Mouse (Mus musculus) fat pad, adult 2 months (tissue): ENCODE results near the gene Tnfrsf8.
"Not testable (repeated sequence)": the region's sequence is repeated elsewhere in the genome, so short reads cannot be mapped to it uniquely, and the experiment has no call there.

Experiments
- DNase-seq: peaks from one replicate; pipeline ENCODE4 v3.0.0-alpha.2; 2011; ENCODE audit warnings: low read depth, low spot score; ENCODE audit errors: extremely low read depth

Tnfrsf8 gene

GRCm38 (mm10) chr4:145310859-145311258, 4.1 kb downstream of the Tnfrsf8 start:
- DNase-seq, result no peak

DNA sequence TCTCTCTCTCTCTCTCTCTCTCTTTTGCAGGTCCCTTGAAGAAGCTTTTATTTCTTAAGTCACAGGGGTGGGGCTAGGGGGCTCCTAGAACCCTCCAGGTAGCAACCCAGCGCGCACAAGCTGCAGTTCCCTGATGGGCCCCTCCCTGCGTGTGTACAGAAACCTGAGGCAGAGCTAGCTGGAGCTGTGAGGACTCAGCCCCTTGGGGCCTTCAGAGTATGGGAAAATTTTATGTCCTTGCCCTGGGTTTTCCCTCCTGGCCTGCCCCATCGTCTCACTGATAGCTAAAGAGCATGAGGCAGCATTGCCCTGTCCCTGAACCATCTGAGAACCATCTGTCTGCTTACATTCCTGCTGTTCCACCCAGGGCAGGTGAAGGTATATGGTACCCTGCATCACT, 8.5 kb downstream of the Tnfrsf8 start:
- no peak for DNase-seq

GRCm38 (mm10) chr4:145305661-145306362, 9.2 kb downstream of the Tnfrsf8 start:
- DNase-seq, result not testable (repeated sequence)

- no peak for DNase-seq
These were observed 10.9 kb downstream of the Tnfrsf8 start for GRCm38 (mm10) chr4:145304109-145304508.

DNA sequence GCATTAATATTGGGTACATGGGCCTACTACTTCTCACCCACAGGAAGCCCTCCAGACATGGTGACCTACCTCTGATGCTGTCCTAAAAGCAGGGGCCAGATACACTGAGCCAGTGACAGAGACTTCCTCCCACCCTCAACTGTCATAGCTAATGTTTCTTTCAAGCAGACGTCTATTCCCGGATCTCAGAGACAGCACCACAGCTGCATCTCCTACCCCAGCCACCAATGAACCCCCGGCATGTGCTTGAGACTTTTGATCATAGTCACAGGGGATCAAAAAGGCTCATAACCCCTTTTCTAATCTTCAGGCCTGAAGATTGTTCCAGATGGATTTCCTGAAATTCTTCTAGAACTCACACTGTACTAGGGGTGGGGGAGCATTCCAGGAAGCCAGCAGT, 12.9 kb downstream of the Tnfrsf8 start:
- no peak for DNase-seq

DNA sequence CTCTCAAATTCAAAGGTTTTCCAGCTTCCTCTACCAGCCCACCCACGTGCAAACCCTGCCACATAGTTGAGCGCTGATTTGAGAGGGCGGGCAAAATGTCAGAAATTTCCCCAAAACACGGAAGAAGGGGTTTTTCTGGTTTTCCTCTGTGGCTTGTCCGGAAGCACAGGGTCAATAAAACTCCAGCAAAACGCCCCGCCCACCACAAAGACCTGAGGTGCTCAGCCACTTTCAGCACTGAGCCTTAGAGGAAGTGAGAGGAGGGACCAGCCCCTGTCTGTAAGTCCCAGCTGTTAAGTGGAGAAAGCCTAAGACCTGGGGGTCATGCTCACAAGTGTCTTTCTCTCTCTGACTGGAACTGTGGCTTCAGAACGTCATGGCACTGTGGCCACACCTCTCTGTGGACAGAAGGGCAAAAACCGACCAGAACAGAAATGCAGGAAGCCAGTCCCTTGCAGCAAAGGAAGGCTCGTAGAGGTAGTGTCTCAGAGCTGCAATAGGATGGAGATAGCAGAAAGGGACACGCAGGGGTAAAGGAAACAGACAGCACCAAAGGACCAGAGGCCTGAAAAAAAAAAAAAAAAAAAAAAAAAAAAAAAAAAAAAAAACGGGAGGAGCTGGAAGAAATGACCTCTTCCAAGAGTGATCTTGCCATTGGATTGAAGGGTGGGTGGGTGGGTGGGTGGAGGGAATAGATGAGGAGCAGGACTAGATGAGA, 14.6 kb downstream of the Tnfrsf8 start:
- DNase-seq, result no peak

DNA sequence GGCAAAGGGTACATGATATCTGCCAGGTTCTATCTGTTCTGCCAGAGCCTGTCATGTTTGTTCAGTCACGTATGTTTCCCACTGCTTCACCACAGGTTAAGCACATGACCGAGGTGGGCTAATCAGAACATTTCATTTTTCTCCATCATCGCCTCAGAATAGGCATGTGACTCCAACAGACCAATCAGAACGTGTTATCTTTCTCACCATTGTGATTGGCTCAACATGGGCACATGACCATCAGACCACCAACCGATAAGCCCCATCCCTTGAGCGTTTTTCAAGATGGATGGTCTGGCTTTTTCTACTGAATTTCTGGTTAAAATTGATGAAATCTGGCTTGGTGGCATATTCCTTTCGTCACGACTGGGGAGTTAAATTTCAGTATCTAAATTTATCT, 15.6 kb downstream of the Tnfrsf8 start:
- no peak for DNase-seq

GRCm38 (mm10) chr4:145298846-145299245, 16.1 kb downstream of the Tnfrsf8 start:
- no peak for DNase-seq

DNA sequence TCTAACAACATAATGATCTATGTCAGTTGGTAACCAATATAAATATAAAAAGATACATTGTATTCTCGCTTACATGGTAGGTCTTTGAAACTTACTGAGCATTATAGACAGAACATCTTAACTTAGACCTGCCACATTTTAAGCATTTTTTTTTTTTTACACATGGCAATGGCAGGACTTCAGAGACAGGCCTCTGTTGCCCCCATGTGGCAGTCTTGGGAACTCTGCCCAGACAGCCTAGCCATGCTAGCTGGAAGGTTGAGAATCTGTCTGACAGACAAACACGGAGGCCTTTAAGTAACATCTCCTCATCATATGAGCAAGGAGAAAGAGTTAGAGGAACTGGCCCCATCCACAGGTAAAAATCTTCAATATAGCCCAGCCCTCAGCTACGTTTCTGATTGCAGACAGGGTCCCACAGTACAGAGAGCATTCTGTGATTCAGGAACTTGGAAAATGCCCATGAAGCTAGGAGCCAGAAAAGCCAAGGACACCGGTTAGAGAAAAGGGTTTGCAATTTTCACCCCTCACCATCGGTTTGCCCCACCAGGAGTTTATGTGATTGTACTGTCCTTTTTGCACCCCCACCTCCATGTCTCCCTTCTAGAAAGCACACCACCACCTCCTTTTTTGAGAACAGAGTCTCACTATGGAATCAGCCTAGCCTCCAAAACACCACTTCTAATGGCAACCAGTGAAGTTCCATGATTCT, 19.2 kb downstream of the Tnfrsf8 start:
- DNase-seq, result no peak

- DNase-seq, result no peak
These were observed 20.4 kb downstream of the Tnfrsf8 start for GRCm38 (mm10) chr4:145294588-145294987.

DNA sequence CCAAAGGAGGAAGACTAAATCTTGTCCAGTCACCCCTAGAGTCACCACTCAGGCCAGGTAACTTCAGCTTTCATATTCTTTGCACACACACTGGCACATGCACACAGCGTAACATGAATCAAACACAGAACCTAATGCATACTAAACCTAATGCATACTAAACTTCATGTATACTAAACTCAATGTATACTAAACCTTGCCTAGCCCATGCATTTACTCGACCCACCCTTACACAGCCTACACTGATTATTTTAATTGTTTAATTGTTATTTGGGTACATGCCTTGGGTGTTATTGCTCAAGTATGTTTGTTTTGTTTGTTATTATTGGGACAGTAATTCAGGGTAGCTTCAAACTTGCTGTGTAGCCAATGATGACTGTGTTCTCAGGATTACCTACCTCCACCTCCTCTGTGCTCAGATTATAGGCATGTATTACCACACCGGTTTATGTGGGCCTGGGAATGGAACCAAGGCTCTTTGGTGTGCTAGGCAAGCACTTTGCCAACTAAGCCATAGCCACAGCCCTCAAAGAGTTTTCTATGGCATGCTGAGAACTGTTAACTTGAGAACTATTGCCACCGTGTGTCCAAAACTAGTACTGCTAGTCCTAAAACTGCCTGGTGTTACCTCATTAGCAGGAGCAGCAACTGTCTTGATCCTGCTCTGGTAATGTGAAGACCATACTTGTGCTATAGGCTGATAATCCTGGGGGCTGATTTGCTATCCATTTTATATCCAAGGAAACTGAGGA, 28.4 kb downstream of the Tnfrsf8 start:
- peak; percentile 63 for DNase-seq

DNA sequence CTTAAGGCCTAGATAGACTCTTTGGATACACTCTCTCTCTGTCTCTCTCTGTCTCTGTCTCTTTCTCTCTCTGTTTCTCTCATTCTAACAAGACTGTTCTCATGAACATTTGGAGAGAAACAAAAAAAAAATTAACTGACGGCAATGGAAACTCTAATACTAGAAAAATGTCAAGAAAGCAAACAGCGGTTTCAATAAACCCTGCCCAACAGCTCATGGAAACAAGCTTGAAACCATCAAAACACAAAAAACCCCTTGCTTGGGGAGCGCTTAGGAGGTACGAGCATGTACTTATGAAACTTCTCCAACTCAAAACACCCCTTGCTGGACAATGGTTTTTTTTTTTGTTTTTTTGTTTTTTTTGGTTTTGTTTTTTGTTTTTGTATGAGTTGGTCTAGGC, 30.3 kb downstream of the Tnfrsf8 start:
- no peak for DNase-seq

GRCm38 (mm10) chr4:145283441-145283840, 31.5 kb downstream of the Tnfrsf8 start:
- no peak for DNase-seq

GRCm38 (mm10) chr4:145280966-145281365, 34.0 kb downstream of the Tnfrsf8 start:
- DNase-seq, result peak; percentile 59

GRCm38 (mm10) chr4:145278724-145279370, 36.1 kb downstream of the Tnfrsf8 start:
- DNase-seq, result peak; percentile 14

GRCm38 (mm10) chr4:145278231-145278630, 36.7 kb downstream of the Tnfrsf8 start:
- no peak for DNase-seq

GRCm38 (mm10) chr4:145276368-145277249, 38.4 kb downstream of the Tnfrsf8 start:
- DNase-seq, result no peak

GRCm38 (mm10) chr4:145274887-145275286, 40.1 kb downstream of the Tnfrsf8 start:
- DNase-seq, result no peak

- no peak for DNase-seq
These were observed 41.0 kb downstream of the Tnfrsf8 start for GRCm38 (mm10) chr4:145273923-145274322.

GRCm38 (mm10) chr4:145272763-145273162, 42.2 kb downstream of the Tnfrsf8 start:
- no peak for DNase-seq
